In genomic region chr2:128309541-128310030, GRCm38 (mm10) we compare ENCODE assay signal across 12 mouse cellular contexts.
A peak's percentile ranks its signal among the peaks of the same experiment; 100 is the strongest.
DNase-seq lines count a peak whose midpoint lies in the region; ATAC-seq and TF ChIP-seq lines count a peak whose summit lies in the region.
"Had no signal": no experiment of that assay in that cellular context is flagged by ENCODE, and none has a peak within 500 bp of the region (broad histone marks: within the 10 kb centered on the region; RNA-seq: fewer than 3 reads in every experiment).

No protein-coding gene starts in this region.

- H3K4me1 ChIP-seq in forebrain, embryonic 15.5 days = peaks cover 23% of the 10 kb centered on the region
- peaks cover 16% of the 10 kb centered on the region for H3K4me1 ChIP-seq in forebrain, embryonic 16.5 days (replicated peaks; ENCODE audit: control insufficient read depth, insufficient read depth, low read length)
- peaks cover 19% of the 10 kb centered on the region for H3K4me1 ChIP-seq in intestine, embryonic 14.5 days (replicated peaks; ENCODE audit: control insufficient read depth, insufficient read depth, low read length)
- H3K4me1 ChIP-seq in intestine, postnatal 0 days (replicated peaks; ENCODE audit: control insufficient read depth, insufficient read depth, low read length) = peaks cover 8% of the 10 kb centered on the region; the same call in 1 of the 2 replicates
- H3K4me1 ChIP-seq in heart, postnatal 0 days (ENCODE audit: control insufficient read depth, insufficient read depth) = peaks cover 32% of the 10 kb centered on the region

- no peak overlapping the region for H3K4me3 ChIP-seq in forebrain, embryonic 15.5 days
- H3K4me3 ChIP-seq in forebrain, embryonic 16.5 days (replicated peaks; ENCODE audit: low read length) = no peak overlapping the region
- H3K4me3 ChIP-seq in intestine, embryonic 14.5 days (ENCODE audit: low read depth, low read length) = no peak overlapping the region
- H3K4me3 ChIP-seq in intestine, postnatal 0 days (ENCODE audit: low read depth, low read length) = no peak overlapping the region
- no peak overlapping the region for H3K4me3 ChIP-seq in heart, postnatal 0 days (ENCODE audit: low read depth, low read length)

- no peak overlapping the region for H3K9ac ChIP-seq in forebrain, embryonic 15.5 days (replicated peaks)
- H3K9ac ChIP-seq in forebrain, embryonic 16.5 days (replicated peaks; ENCODE audit: low read depth, low read length) = no peak overlapping the region
- H3K9ac ChIP-seq in intestine, embryonic 14.5 days (ENCODE audit: low read length) = no peak overlapping the region
- H3K9ac ChIP-seq in intestine, postnatal 0 days (ENCODE audit: low read depth, low read length) = no peak overlapping the region
- H3K9ac ChIP-seq in heart, postnatal 0 days (replicated peaks; ENCODE audit: low read depth, low read length) = no peak overlapping the region

- peak overlapping the region; percentile 36; the same call in 1 of the 2 replicates for H3K27ac ChIP-seq in forebrain, embryonic 15.5 days (replicated peaks)
- H3K27ac ChIP-seq in forebrain, embryonic 16.5 days (ENCODE audit: low read length) = no peak overlapping the region; the same call in 1 of the 2 replicates
- peak overlapping the region; percentile 34; the same call in 1 of the 2 replicates for H3K27ac ChIP-seq in intestine, embryonic 14.5 days (ENCODE audit: low read depth)
- H3K27ac ChIP-seq in intestine, postnatal 0 days (ENCODE audit: low read depth, low read length) = no peak overlapping the region
- peak overlapping the region; percentile 72 for H3K27ac ChIP-seq in heart, postnatal 0 days (ENCODE audit: low read depth)

- ATAC-seq in forebrain, embryonic 15.5 days (replicated peaks) = no peak
- ATAC-seq in forebrain, embryonic 16.5 days = no peak
- no peak for ATAC-seq in intestine, embryonic 14.5 days (replicated peaks; ENCODE audit: low FRiP score, low TSS enrichment, low read depth)
- ATAC-seq in intestine, postnatal 0 days = no peak
- no peak for ATAC-seq in heart, postnatal 0 days (ENCODE audit: insufficient read depth, low read depth)
- ATAC-seq: hindbrain, embryonic 16.5 days had no signal

- H3K4me2 ChIP-seq in forebrain, embryonic 15.5 days (replicated peaks) = no peak overlapping the region
- no peak overlapping the region for H3K4me2 ChIP-seq in forebrain, embryonic 16.5 days (ENCODE audit: low read length)
- peak overlapping the region; percentile 12; the same call in 1 of the 2 replicates for H3K4me2 ChIP-seq in intestine, embryonic 14.5 days (ENCODE audit: low read length)
- H3K4me2 ChIP-seq in intestine, postnatal 0 days (replicated peaks; ENCODE audit: low read depth) = no peak overlapping the region
- peak overlapping the region; percentile 13 for H3K4me2 ChIP-seq in heart, postnatal 0 days (ENCODE audit: low read depth, low read length)

- H3K9me3 ChIP-seq in forebrain, embryonic 15.5 days = no peaks in the 10 kb centered on the region
- H3K9me3 ChIP-seq in forebrain, embryonic 16.5 days (ENCODE audit: control insufficient read depth, low read length) = no peaks in the 10 kb centered on the region
- no peaks in the 10 kb centered on the region for H3K9me3 ChIP-seq in intestine, embryonic 14.5 days (ENCODE audit: control insufficient read depth, low read length)
- H3K9me3 ChIP-seq in intestine, postnatal 0 days (ENCODE audit: control insufficient read depth) = no peaks in the 10 kb centered on the region
- H3K9me3 ChIP-seq in heart, postnatal 0 days (replicated peaks; ENCODE audit: control insufficient read depth, low read length) = no peaks in the 10 kb centered on the region

- H3K36me3 ChIP-seq in forebrain, embryonic 15.5 days = no peaks in the 10 kb centered on the region
- no peaks in the 10 kb centered on the region for H3K36me3 ChIP-seq in forebrain, embryonic 16.5 days (ENCODE audit: control insufficient read depth, insufficient read depth)
- H3K36me3 ChIP-seq in intestine, embryonic 14.5 days (ENCODE audit: control insufficient read depth, insufficient read depth, low read length) = no peaks in the 10 kb centered on the region
- H3K36me3 ChIP-seq in intestine, postnatal 0 days (ENCODE audit: control insufficient read depth, insufficient read depth) = no peaks in the 10 kb centered on the region
- no peaks in the 10 kb centered on the region for H3K36me3 ChIP-seq in heart, postnatal 0 days (replicated peaks; ENCODE audit: control insufficient read depth, insufficient read depth, low read length)

- TF ChIP-seq EP300 in heart, postnatal 0 days (IDR thresholded peaks at IDR 0.05; ENCODE audit: low read depth) = no peak

- DNase-seq in intestine, embryonic 14.5 days (ENCODE audit: low spot score) = no peak
- peak; percentile 54 for DNase-seq in NIH3T3 (ENCODE audit: low read depth)
- peak; percentile 25 for DNase-seq in heart, postnatal 0 days (ENCODE audit: low spot score)
- DNase-seq in thymus, postnatal 36 days = no peak
- DNase-seq in cerebellum, adult 9-10 months = no peak
- DNase-seq: B cell, adult 2 months; cerebellum, adult 11 months; retina, postnatal 1 day had no signal

- no peaks in the 10 kb centered on the region for H3K27me3 ChIP-seq in forebrain, embryonic 15.5 days
- H3K27me3 ChIP-seq in forebrain, embryonic 16.5 days (replicated peaks; ENCODE audit: control insufficient read depth, insufficient read depth, low read length) = 0 out of 2 replicates have a peak, but pooled peaks cover 2% of the 10 kb centered on the region
- H3K27me3 ChIP-seq in intestine, embryonic 14.5 days (replicated peaks; ENCODE audit: control insufficient read depth, insufficient read depth, low read length) = no peaks in the 10 kb centered on the region
- no peaks in the 10 kb centered on the region for H3K27me3 ChIP-seq in intestine, postnatal 0 days (replicated peaks; ENCODE audit: control insufficient read depth, insufficient read depth, low read length)
- H3K27me3 ChIP-seq in heart, postnatal 0 days (ENCODE audit: control insufficient read depth, insufficient read depth, low read length) = no peaks in the 10 kb centered on the region

- TF ChIP-seq CTCF in intestine, postnatal 0 days (IDR thresholded peaks at IDR 0.05; ENCODE audit: low read depth) = no peak
- TF ChIP-seq CTCF in heart, postnatal 0 days (IDR thresholded peaks at IDR 0.05; ENCODE audit: low read depth) = no peak

- 26% methylated on average over 10 of the region's 10 CpGs for WGBS in forebrain, embryonic 15.5 days
- 27% methylated on average over 10 of the region's 10 CpGs for WGBS in forebrain, embryonic 16.5 days
- WGBS in intestine, embryonic 14.5 days = 30% methylated on average over 10 of the region's 10 CpGs
- WGBS in intestine, postnatal 0 days = 38% methylated on average over 10 of the region's 10 CpGs
- 24% methylated on average over 10 of the region's 10 CpGs for WGBS in heart, postnatal 0 days

Comparison
In these comparisons a context has a peak if more than half of its experiments do, and no peak if none do; other contexts are left out.
1. H3K27ac ChIP-seq: peak in forebrain, embryonic 15.5 days (single experiment), intestine, embryonic 14.5 days (single experiment) and heart, postnatal 0 days (single experiment); none in forebrain, embryonic 16.5 days (single experiment) and intestine, postnatal 0 days (single experiment).
2. H3K4me2 ChIP-seq: peak in intestine, embryonic 14.5 days (single experiment) and heart, postnatal 0 days (single experiment); none in forebrain, embryonic 15.5 days (single experiment), forebrain, embryonic 16.5 days (single experiment) and intestine, postnatal 0 days (single experiment).
3. DNase-seq: peak in NIH3T3 (single experiment) and heart, postnatal 0 days (single experiment); none in intestine, embryonic 14.5 days (single experiment), thymus, postnatal 36 days (0 of 2) and cerebellum, adult 9-10 months (single experiment).